ENCODE assay signal across 17 mouse cellular contexts in the genomic region with DNA sequence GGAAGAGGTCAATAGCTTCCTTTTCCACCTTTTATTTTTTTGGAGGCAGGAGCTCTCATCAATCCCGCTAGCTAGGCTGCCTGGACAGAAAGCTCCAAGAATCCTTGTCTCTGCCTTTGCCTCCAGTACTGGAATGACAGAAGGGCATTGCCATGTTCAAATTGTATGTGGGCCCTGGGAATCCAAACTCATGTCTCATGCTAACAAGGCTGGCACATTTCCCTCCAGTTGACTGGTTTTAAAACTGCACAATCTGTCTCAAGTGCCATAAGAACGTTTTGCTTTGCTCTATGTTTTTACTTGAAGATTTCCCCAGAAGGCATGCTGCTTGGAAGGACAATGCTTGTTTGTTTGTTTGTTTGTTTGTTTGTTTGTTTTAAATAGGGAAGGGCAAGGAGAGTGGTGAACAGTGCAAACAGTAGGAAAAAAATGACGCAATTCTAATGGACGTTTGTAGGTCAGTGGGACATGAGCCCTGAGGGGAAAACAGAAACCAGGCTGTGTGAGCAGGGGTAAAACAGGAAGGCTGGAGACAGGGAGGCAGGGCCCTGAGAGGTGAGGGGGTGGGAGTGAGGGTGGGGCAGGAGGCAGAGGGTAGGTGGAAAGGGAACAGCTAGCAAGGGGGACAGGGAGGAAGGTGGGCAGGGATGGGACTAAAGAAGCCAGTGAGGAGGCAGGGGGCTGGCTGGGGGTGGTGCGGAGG.
DNase-seq lines count a peak whose midpoint lies in the region; ATAC-seq and TF ChIP-seq lines count a peak whose summit lies in the region.
"Had no signal": no experiment of that assay in that cellular context is flagged by ENCODE, and none has a peak within 500 bp of the region (broad histone marks: within the 10 kb centered on the region; RNA-seq: fewer than 3 reads in every experiment).

No protein-coding gene starts in this region.

- no peak for DNase-seq in heart, embryonic 10.5 days (ENCODE audit: low spot score)
- DNase-seq in heart, adult 18-20 months, result no peak
- no peak for DNase-seq in lung, embryonic 14.5 days
- no peak for DNase-seq in lung, postnatal 4 days
- DNase-seq in adipocyte (ENCODE audit: low spot score), result peak; percentile 38
- peak; percentile 64 for DNase-seq in retina, embryonic 14.5 days (ENCODE audit: low spot score)
- no peak for DNase-seq in right cerebral cortex, postnatal 4 days
- DNase-seq in kidney, adult 8-10 months, result no peak
- DNase-seq: adrenal gland, postnatal 25 days; cerebellum, adult 8-10 months; gastrocnemius, postnatal 36 days; lung, adult 2 months; thymus, postnatal 25 days had no signal

- H3K4me2 ChIP-seq in lung, embryonic 14.5 days, result no peak overlapping the region
- H3K4me2 ChIP-seq: midbrain, embryonic 15.5 days; neural tube, embryonic 15.5 days had no signal

- H3K9me3 ChIP-seq in heart, embryonic 10.5 days, result no peaks in the 10 kb centered on the region
- H3K9me3 ChIP-seq in lung, embryonic 14.5 days (ENCODE audit: low read depth, low read length), result no peaks in the 10 kb centered on the region
- H3K9me3 ChIP-seq: midbrain, embryonic 15.5 days; neural tube, embryonic 15.5 days had no signal

- H3K27ac ChIP-seq in heart, embryonic 10.5 days, result peak overlapping the region; percentile 67; the same call in 1 of the 2 replicates
- H3K27ac ChIP-seq in lung, embryonic 14.5 days (ENCODE audit: low read depth), result no peak overlapping the region
- H3K27ac ChIP-seq: midbrain, embryonic 15.5 days; neural tube, embryonic 15.5 days had no signal

- H3K36me3 ChIP-seq in heart, embryonic 10.5 days, result no peaks in the 10 kb centered on the region
- no peaks in the 10 kb centered on the region for H3K36me3 ChIP-seq in lung, embryonic 14.5 days (ENCODE audit: insufficient read depth)
- H3K36me3 ChIP-seq: midbrain, embryonic 15.5 days; neural tube, embryonic 15.5 days had no signal

- H3K4me3 ChIP-seq in heart, embryonic 10.5 days, result no peak overlapping the region
- no peak overlapping the region for H3K4me3 ChIP-seq in lung, embryonic 14.5 days (ENCODE audit: low read depth, low read length)
- H3K4me3 ChIP-seq: midbrain, embryonic 15.5 days; neural tube, embryonic 15.5 days had no signal

- no peak overlapping the region for H3K9ac ChIP-seq in lung, embryonic 14.5 days
- H3K9ac ChIP-seq: midbrain, embryonic 15.5 days; neural tube, embryonic 15.5 days had no signal

- H3K4me1 ChIP-seq in heart, embryonic 10.5 days, result peaks cover 31% of the 10 kb centered on the region
- H3K4me1 ChIP-seq in lung, embryonic 14.5 days (ENCODE audit: insufficient read depth), result peaks cover 7% of the 10 kb centered on the region; the same call in 1 of the 2 replicates

- 43% methylated on average over 5 of the region's 5 CpGs for WGBS in heart, embryonic 10.5 days
- WGBS in lung, embryonic 14.5 days, result 46% methylated on average over 5 of the region's 5 CpGs

- ATAC-seq in lung, embryonic 14.5 days (ENCODE audit: insufficient read depth), result peak; percentile 21; the same call in 1 of the 2 replicates
- ATAC-seq: CD4-positive, CD25-positive, alpha-beta regulatory T cell, adult 4 months; intestine, postnatal 0 days; midbrain, embryonic 15.5 days had no signal

- no peak for TF ChIP-seq CTCF in lung, embryonic 14.5 days (IDR thresholded peaks at IDR 0.05; ENCODE audit: low read depth)

- H3K27me3 ChIP-seq in heart, embryonic 10.5 days (ENCODE audit: insufficient read depth, poor library complexity, severe bottlenecking), result no peaks in the 10 kb centered on the region
- no peaks in the 10 kb centered on the region for H3K27me3 ChIP-seq in lung, embryonic 14.5 days (ENCODE audit: insufficient read depth, low read length)
- H3K27me3 ChIP-seq: midbrain, embryonic 15.5 days; neural tube, embryonic 15.5 days had no signal

Comparison
In these comparisons a context has a peak if more than half of its experiments do, and no peak if none do; other contexts are left out.
1. DNase-seq: peak in adipocyte (single experiment) and retina, embryonic 14.5 days (single experiment); none in heart, embryonic 10.5 days (single experiment), heart, adult 18-20 months (0 of 2), lung, embryonic 14.5 days (single experiment), lung, postnatal 4 days (0 of 2), right cerebral cortex, postnatal 4 days (single experiment) and kidney, adult 8-10 months (0 of 2).